Mouse (Mus musculus) liver, adult (tissue): ENCODE measurements around the gene Mdm2.
A peak's percentile ranks its signal among the peaks of the same experiment; 100 is the strongest.

Source experiments
- GATA4 ChIP-seq: IDR thresholded peaks from 2 replicates; pipeline ENCODE4 v1.6.1; 2014; ENCODE audit warnings: mild to moderate bottlenecking, low read length; ENCODE audit not compliant: insufficient replicate concordance

The Mdm2 gene

GRCm38 (mm10) chr10:117738928-117739647 is 28.5 kb upstream of the Mdm2 start:
- no peak for TF ChIP-seq GATA4

DNA sequence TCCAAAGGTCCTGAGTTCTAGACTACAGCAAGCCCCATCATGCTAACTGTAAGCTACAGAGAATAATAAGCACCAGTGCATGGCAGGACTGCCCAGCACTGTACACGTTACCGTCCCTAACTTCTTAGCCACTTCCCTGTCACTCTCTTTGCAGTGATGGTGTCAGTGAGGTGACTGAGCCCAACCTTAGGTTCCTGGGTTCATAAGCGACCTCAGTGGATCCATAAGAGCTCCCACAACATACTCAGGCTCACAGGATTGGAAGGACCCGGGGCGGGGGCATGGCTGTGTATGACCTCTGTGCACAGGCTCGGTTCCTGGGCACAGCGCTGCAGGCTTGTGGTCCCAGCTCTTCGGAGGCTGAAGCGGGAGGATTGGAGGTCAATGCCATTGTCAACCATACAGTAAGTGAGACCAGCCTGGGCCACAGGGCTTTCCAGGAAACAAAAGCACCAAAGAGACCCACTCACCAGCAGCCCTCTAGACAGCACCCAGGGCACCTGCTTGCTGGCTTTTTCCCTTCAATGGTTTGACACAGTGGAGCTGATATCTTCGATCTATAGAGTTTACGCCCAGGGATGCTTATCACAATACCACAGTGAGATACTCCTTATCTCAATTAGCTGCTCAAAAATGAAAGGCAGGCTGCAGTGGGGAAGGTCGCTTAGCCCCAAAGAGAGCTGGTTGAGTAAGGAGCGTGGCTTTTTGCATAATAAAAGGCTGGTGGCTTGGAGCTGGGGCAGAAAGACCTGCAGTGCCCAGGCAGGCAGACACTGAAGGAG is 27.8 kb upstream of the Mdm2 start:
- no peak for TF ChIP-seq GATA4

- TF ChIP-seq GATA4, result no peak
Observed at GRCm38 (mm10) chr10:117737075-117737474, 26.5 kb upstream of the Mdm2 start.

GRCm38 (mm10) chr10:117736573-117736972 is 26.0 kb upstream of the Mdm2 start:
- no peak for TF ChIP-seq GATA4

- no peak for TF ChIP-seq GATA4
Observed at GRCm38 (mm10) chr10:117732962-117733592, 22.5 kb upstream of the Mdm2 start.

DNA sequence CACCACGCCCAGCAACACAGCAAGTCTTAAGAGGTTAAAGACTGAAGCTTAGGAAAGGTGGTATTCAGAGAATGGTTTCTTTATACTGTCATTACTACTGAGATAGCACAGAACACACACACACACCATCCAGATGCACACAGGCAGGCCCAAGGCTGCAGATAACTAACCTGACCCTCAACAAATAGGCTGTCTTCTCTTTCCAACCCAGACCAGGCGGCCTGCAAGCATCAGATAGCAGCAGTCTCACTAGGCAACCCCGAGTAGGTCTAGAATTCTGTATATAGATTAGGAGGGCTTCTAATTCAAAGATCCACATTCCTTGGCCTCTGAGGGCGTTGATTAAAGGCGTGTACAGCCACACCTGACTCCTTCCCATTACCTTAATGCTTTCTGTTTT is 21.6 kb upstream of the Mdm2 start:
- no peak for TF ChIP-seq GATA4

DNA sequence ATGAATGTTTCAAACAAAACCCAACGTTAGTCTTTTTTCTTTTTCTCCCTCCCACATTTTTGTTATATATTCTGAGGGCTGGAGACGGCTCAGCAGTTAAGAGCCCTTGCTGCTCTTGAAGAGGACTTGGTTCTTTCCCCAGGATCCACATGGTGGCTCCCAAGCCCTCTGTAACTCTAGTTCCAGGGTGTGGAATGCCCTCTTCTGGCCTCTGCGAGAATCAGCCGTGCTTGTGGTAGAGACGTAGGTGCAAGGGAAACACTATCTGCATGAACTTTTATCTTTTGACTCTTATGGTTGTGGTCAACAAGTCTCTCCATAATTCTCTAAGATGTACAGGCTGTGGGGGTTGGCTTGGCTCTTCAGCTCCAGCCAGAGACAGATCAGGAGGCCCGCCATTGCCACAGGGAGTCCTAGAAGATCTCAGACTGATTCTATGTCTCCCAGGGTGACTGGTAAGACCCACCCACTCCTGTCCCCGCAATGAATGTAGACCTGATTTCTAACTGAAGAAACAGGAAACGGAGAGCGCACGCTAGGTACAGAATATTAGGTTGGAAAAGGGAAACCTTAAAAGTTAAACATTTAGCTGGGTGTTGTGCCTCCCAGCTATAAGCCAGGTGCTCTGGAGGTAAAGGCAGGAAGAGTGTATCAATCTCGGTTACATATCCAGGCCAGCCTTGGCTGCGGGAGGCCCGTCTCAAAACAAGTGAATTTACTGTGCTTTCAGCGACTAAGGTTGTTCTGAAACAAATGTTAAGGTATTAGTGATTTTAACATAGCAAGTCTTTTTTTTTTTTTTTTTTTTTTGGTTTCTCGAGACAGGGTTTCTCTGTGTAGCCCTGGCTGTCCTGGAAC is 20.9 kb upstream of the Mdm2 start:
- no peak for TF ChIP-seq GATA4

- TF ChIP-seq GATA4, result no peak
Observed at GRCm38 (mm10) chr10:117730637-117731203, 20.2 kb upstream of the Mdm2 start.

GRCm38 (mm10) chr10:117730140-117730539 is 19.6 kb upstream of the Mdm2 start:
- TF ChIP-seq GATA4, result no peak

GRCm38 (mm10) chr10:117729139-117729814 is 18.7 kb upstream of the Mdm2 start:
- TF ChIP-seq GATA4, result peak; percentile 82; the same call in 1 of the 2 replicates

- no peak for TF ChIP-seq GATA4
Observed at GRCm38 (mm10) chr10:117728574-117728973, 18.0 kb upstream of the Mdm2 start.

GRCm38 (mm10) chr10:117727518-117728110 is 17.1 kb upstream of the Mdm2 start:
- no peak for TF ChIP-seq GATA4

DNA sequence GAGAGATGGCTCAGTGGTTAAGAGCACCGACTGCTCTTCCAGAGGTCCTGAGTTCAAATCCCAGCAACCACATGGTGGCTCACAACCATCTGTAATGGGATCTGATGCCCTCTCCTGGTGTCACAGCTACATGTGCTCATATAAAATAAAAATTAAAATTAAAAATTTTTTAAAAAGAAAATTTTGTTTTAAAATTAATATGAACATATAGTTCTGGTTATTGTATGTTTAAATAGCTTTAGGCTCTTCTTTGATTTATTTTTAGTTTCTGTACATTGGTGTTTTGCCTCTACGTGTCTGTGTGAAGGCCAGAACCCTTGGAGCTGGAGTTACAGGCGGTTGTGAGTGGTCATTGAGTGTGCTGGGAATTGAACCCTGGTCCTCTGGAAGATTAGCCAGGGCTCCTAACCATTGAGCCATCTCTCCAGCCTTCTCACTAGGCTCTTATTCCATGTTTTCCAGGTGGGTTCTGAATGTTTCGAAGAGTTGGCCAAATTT is 16.4 kb upstream of the Mdm2 start:
- TF ChIP-seq GATA4, result no peak

DNA sequence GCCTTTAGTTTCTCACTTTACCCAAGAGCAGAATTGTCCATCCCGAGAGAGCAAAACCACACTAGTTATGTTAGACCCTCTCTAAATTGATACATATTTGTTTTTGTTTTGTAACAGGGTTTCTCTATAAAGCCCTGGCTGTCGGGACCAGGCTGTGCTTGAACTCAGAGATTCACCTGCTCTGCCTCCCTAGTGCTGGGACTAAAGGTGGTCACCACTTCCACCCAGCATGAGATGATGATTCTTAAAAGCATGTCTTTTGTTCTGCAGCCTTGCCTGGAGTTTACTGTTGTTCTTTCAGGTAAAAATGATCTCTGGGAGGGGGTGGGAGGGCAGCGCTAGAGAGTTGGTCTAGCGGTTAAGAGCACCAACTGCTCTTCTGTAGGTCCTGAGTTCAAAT is 15.8 kb upstream of the Mdm2 start:
- TF ChIP-seq GATA4, result no peak

DNA sequence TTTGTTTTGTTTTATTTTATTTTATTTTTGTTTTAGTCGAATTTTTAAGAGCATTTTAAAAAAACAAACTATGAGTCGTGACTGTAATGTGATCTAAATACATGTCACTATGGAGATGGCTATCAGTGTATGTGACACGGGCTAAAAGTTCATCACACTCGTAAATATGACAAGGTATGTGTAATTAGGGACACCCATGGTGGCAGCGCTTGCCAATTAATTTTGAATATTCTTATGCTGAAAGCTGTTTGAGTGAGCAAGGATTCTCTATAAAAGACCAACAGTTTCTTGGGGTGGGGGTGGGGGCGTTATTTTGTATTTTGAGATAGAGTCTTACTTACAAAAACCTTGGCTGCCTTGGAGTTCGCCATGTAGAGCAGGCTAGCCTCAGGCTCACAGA is 15.1 kb upstream of the Mdm2 start:
- TF ChIP-seq GATA4, result no peak
